Mouse (Mus musculus) kidney, postnatal 36 days (tissue): ENCODE measurements around the gene Scamp4.
"Not testable (repeated sequence)": the region's sequence is repeated elsewhere in the genome, so short reads cannot be mapped to it uniquely, and the experiment has no call there.

Experiments
- DNase-seq, 2 experiments: peaks; one replicate each; pipeline ENCODE4 v3.0.0; 2021 to 2022; ENCODE audit warnings: mixed read lengths in 2 of 2

Gene Scamp4

GRCm38 (mm10) chr10:80578911-80579310 lies 23.8 kb upstream of the Scamp4 start:
- peak; percentile 73 to 80 for DNase-seq

GRCm38 (mm10) chr10:80583047-80583446 lies 19.6 kb upstream of the Scamp4 start:
- no peak for DNase-seq

GRCm38 (mm10) chr10:80584045-80584488 lies 18.6 kb upstream of the Scamp4 start:
- DNase-seq, result peak; percentile 80

GRCm38 (mm10) chr10:80584642-80585552 lies 17.8 kb upstream of the Scamp4 start:
- no peak for DNase-seq

GRCm38 (mm10) chr10:80585581-80585980 lies 17.1 kb upstream of the Scamp4 start:
- no peak for DNase-seq

- no peak for DNase-seq
Measured at GRCm38 (mm10) chr10:80586407-80587304, 16.0 kb upstream of the Scamp4 start.

- peak; percentile 64 to 71 for DNase-seq
Measured at GRCm38 (mm10) chr10:80587305-80587657, 15.4 kb upstream of the Scamp4 start.

- no peak for DNase-seq
Measured at GRCm38 (mm10) chr10:80589127-80589878, 13.4 kb upstream of the Scamp4 start.

GRCm38 (mm10) chr10:80589879-80590854 lies 12.5 kb upstream of the Scamp4 start, which contains the start of gene Abhd17a:
Abhd17a (minus strand) TSS chr10:80590341.
- DNase-seq, result peak; percentile 98 to 99

- no peak for DNase-seq
Measured at GRCm38 (mm10) chr10:80596318-80596717, 6.4 kb upstream of the Scamp4 start.

- no peak for DNase-seq
Measured at GRCm38 (mm10) chr10:80603364-80603763, 692 bp downstream of the Scamp4 start.

GRCm38 (mm10) chr10:80604001-80604509 lies 1.4 kb downstream of the Scamp4 start:
- no peak for DNase-seq

GRCm38 (mm10) chr10:80604988-80605387 lies 2.3 kb downstream of the Scamp4 start:
- no peak for DNase-seq

- DNase-seq, result not testable (repeated sequence)
Measured at GRCm38 (mm10) chr10:80605721-80606120, 3.0 kb downstream of the Scamp4 start, which contains the start of gene Gm49322. Gm49322 (plus strand) TSS chr10:80606021.

- no peak for DNase-seq
Measured at GRCm38 (mm10) chr10:80606306-80606705, 3.6 kb downstream of the Scamp4 start.

GRCm38 (mm10) chr10:80606737-80607350 lies 4.2 kb downstream of the Scamp4 start:
- no peak for DNase-seq

GRCm38 (mm10) chr10:80608435-80608834 lies 5.8 kb downstream of the Scamp4 start:
- DNase-seq, result no peak

GRCm38 (mm10) chr10:80609269-80609924 lies 6.7 kb downstream of the Scamp4 start:
- no peak for DNase-seq

- DNase-seq, result no peak
Measured at GRCm38 (mm10) chr10:80610116-80610785, 7.6 kb downstream of the Scamp4 start.
